Mouse (Mus musculus) embryonic facial prominence, embryonic 14.5 days (tissue): Measurements from ENCODE around the gene Robo1. TPM values are rescaled to one million over a fixed set of nuclear protein-coding genes. Genes with fewer than 3 reads are reported as not detected.
A peak's percentile ranks its signal among the peaks of the same experiment; 100 is the strongest.

ENCODE experiments used
- ATAC-seq: fragments of 200-750 bp; cut with Nextera tagmentation; 2 replicates; pipeline ENCODE4 v1.8.0; 2017; ENCODE audit warnings: low read depth, moderate number of reproducible peaks, moderate TSS enrichment
- DNase-seq: peaks from one replicate; pipeline ENCODE4 v3.0.0-alpha.2; 2015; ENCODE audit warnings: low spot score
- H3K27ac ChIP-seq: fragments of 300-500 bp; sonication (generic); replicated peaks from 2 replicates; pipeline ENCODE4 v1.5.1; 2014; ENCODE audit warnings: low read depth, mild to moderate bottlenecking, low read length, moderate library complexity
- H3K27me3 ChIP-seq: fragments of 300-500 bp; sonication (generic); replicated peaks from 2 replicates; pipeline ENCODE4 v1.6.1; 2014; ENCODE audit warnings: low read length; ENCODE audit not compliant: control insufficient read depth, insufficient read depth
- H3K36me3 ChIP-seq: fragments of 300-500 bp; sonication (generic); 2 replicates; pipeline ENCODE4 v1.6.1; 2014; ENCODE audit warnings: low read length, mixed read lengths; ENCODE audit not compliant: control insufficient read depth, insufficient read depth
- H3K4me1 ChIP-seq: fragments of 300-500 bp; sonication (generic); 2 replicates; pipeline ENCODE4 v1.6.1; 2014; ENCODE audit warnings: antibody characterized with exemption, low read length; ENCODE audit not compliant: control insufficient read depth, insufficient read depth
- H3K4me2 ChIP-seq: fragments of 300-500 bp; sonication (generic); 2 replicates; pipeline ENCODE4 v1.6.1; 2014; ENCODE audit warnings: low read depth, mild to moderate bottlenecking, low read length, moderate library complexity, mixed read lengths
- H3K4me3 ChIP-seq: fragments of 300-500 bp; sonication (generic); 2 replicates; pipeline ENCODE4 v1.5.1; 2014; ENCODE audit warnings: low read depth, mild to moderate bottlenecking, low read length
- H3K9ac ChIP-seq: fragments of 300-500 bp; sonication (generic); 2 replicates; pipeline ENCODE4 v1.6.1; 2014; ENCODE audit warnings: low read depth, mild to moderate bottlenecking, low read length, moderate library complexity, mixed read lengths
- H3K9me3 ChIP-seq: fragments of 300-500 bp; sonication (generic); 2 replicates; pipeline ENCODE4 v1.6.1; 2016; ENCODE audit warnings: low read length; ENCODE audit not compliant: control insufficient read depth
- WGBS: fragments of 180-500 bp; shearing (Covaris S2); extraction: QIAGEN DNeasy Blood & Tissue Kit; methylation state at CpG from one replicate; pipeline ENCODE4 v1.1.7; 2014; 5-methylcytosine and 5-hydroxymethylcytosine counted together
- polyA plus RNA-seq: library from polyadenylated mRNA; unstranded; fragments of >200 nt; fragmentation: Nextera tagmentation; extraction: Ambion mirVana; gene quantifications from 2 replicates; pipeline ENCODE4 v1.2.1, GENCODE M21; 2014

The Robo1 gene
- polyA plus RNA-seq, 1 experiment from 2014 or later, result 32.6 TPM

- DNase-seq (no peak), ATAC-seq (no peak)
- Histone ChIP-seq H3K27me3 (no peaks in the 10 kb centered on the region), H3K4me1 (peaks cover 42% of the 10 kb centered on the region), H3K4me2 (no peak overlapping the region), H3K4me3 (no peak overlapping the region), H3K9me3 (no peaks in the 10 kb centered on the region), H3K9ac (no peak overlapping the region), H3K27ac (no peak overlapping the region), H3K36me3 (no peaks in the 10 kb centered on the region)
- 55% methylated on average over 3 of the region's 3 CpGs for WGBS
Measured at GRCm38 (mm10) chr16:72920013-72920412, 611.9 kb downstream of the Robo1 start.

- H3K36me3 ChIP-seq, result no peaks in the 10 kb centered on the region
- DNase-seq, result peak; percentile 92
- H3K9me3 ChIP-seq, result no peaks in the 10 kb centered on the region
- H3K9ac ChIP-seq, result no peak overlapping the region
- H3K4me3 ChIP-seq, result peak overlapping the region; percentile 16; the same call in 1 of the 2 replicates
- H3K27me3 ChIP-seq, result no peaks in the 10 kb centered on the region
- H3K27ac ChIP-seq, result peak overlapping the region; percentile 35
- peak; percentile 92 for ATAC-seq
- H3K4me2 ChIP-seq, result peak overlapping the region; percentile 44
- H3K4me1 ChIP-seq, result peaks cover 54% of the 10 kb centered on the region
- WGBS, result 10% methylated on average over 15 of the region's 15 CpGs
Measured at GRCm38 (mm10) chr16:72924423-72925224, 616.5 kb downstream of the Robo1 start.

- 65% methylated on average over 6 of the region's 6 CpGs for WGBS
- no peak overlapping the region for H3K9ac ChIP-seq
- no peak overlapping the region for H3K4me3 ChIP-seq
- no peak overlapping the region for H3K4me2 ChIP-seq
- H3K4me1 ChIP-seq, result peaks cover 26% of the 10 kb centered on the region
- H3K27ac ChIP-seq, result no peak overlapping the region
- H3K36me3 ChIP-seq, result 0 out of 2 replicates have a peak, but pooled peaks cover 3% of the 10 kb centered on the region
- DNase-seq (peak; percentile 46), ATAC-seq (no peak)
- H3K27me3 ChIP-seq, result no peaks in the 10 kb centered on the region
- H3K9me3 ChIP-seq, result no peaks in the 10 kb centered on the region
Measured at GRCm38 (mm10) chr16:72928525-72929122, 620.5 kb downstream of the Robo1 start.

- no peak for ATAC-seq
- no peak overlapping the region for H3K9ac ChIP-seq
- H3K4me1 ChIP-seq, result peaks cover 7% of the 10 kb centered on the region; the same call in 1 of the 2 replicates
- no peak overlapping the region for H3K27ac ChIP-seq
- no peak overlapping the region for H3K4me2 ChIP-seq
- H3K4me3 ChIP-seq, result no peak overlapping the region
- WGBS, result 65% methylated on average over 4 of the region's 4 CpGs
- no peaks in the 10 kb centered on the region for H3K9me3 ChIP-seq
- no peaks in the 10 kb centered on the region for H3K27me3 ChIP-seq
- no peak for DNase-seq
- 0 out of 2 replicates have a peak, but pooled peaks cover 12% of the 10 kb centered on the region for H3K36me3 ChIP-seq
Measured at GRCm38 (mm10) chr16:72930871-72931270, 622.8 kb downstream of the Robo1 start.

GRCm38 (mm10) chr16:72934908-72935307 is 626.8 kb downstream of the Robo1 start:
- H3K27me3 ChIP-seq, result no peaks in the 10 kb centered on the region

GRCm38 (mm10) chr16:72937183-72937582 is 629.1 kb downstream of the Robo1 start:
- Histone ChIP-seq H3K27me3 (no peaks in the 10 kb centered on the region), H3K9ac (no peak overlapping the region), H3K9me3 (no peaks in the 10 kb centered on the region), H3K4me3 (no peak overlapping the region), H3K4me1 (peaks cover 6% of the 10 kb centered on the region; the same call in 1 of the 2 replicates), H3K36me3 (0 out of 2 replicates have a peak, but pooled peaks cover 12% of the 10 kb centered on the region), H3K4me2 (no peak overlapping the region), H3K27ac (0 out of 2 replicates have a peak overlapping the region, but pooled peaks have one; percentile 55)
- no peak for ATAC-seq
- WGBS, result 37% methylated on average over 3 of the region's 3 CpGs
- DNase-seq, result peak; percentile 65

More at GRCm38 (mm10) chr16:72934908-72935307, 626.8 kb downstream of the Robo1 start:
- H3K9me3 ChIP-seq, result no peaks in the 10 kb centered on the region
- DNase-seq (no peak), ATAC-seq (no peak)
- H3K4me2 ChIP-seq, result no peak overlapping the region
- H3K4me1 ChIP-seq, result peaks cover 6% of the 10 kb centered on the region; the same call in 1 of the 2 replicates
- no peak overlapping the region for H3K4me3 ChIP-seq
- no peak overlapping the region for H3K9ac ChIP-seq
- H3K27ac ChIP-seq, result no peak overlapping the region
- 0 out of 2 replicates have a peak, but pooled peaks cover 12% of the 10 kb centered on the region for H3K36me3 ChIP-seq

GRCm38 (mm10) chr16:72939862-72940261 is 631.8 kb downstream of the Robo1 start:
- Histone ChIP-seq H3K9me3 (no peaks in the 10 kb centered on the region), H3K9ac (no peak overlapping the region), H3K4me2 (no peak overlapping the region), H3K4me3 (no peak overlapping the region), H3K36me3 (0 out of 2 replicates have a peak, but pooled peaks cover 3% of the 10 kb centered on the region), H3K4me1 (peaks cover 6% of the 10 kb centered on the region; the same call in 1 of the 2 replicates), H3K27ac (no peak overlapping the region), H3K27me3 (no peaks in the 10 kb centered on the region)
- WGBS, result 95% methylated on average over 3 of the region's 3 CpGs
- ATAC-seq, result no peak
- no peak for DNase-seq

GRCm38 (mm10) chr16:72940786-72941185 is 632.7 kb downstream of the Robo1 start:
- 71% methylated on average over 8 of the region's 8 CpGs for WGBS
- H3K9ac ChIP-seq, result no peak overlapping the region
- no peak for DNase-seq

More at GRCm38 (mm10) chr16:72940786-72941185, 632.7 kb downstream of the Robo1 start:
- no peaks in the 10 kb centered on the region for H3K27me3 ChIP-seq
- H3K4me3 ChIP-seq, result no peak overlapping the region
- H3K9me3 ChIP-seq, result no peaks in the 10 kb centered on the region
- H3K36me3 ChIP-seq, result no peaks in the 10 kb centered on the region
- H3K4me2 ChIP-seq, result no peak overlapping the region
- peaks cover 6% of the 10 kb centered on the region; the same call in 1 of the 2 replicates for H3K4me1 ChIP-seq
- H3K27ac ChIP-seq, result no peak overlapping the region
- ATAC-seq, result no peak
